Mouse (Mus musculus): ENCODE data around the gene Sh2b3.
"Not testable (repeated sequence)": the region's sequence is repeated elsewhere in the genome, so short reads cannot be mapped to it uniquely, and the experiment has no call there.

The Sh2b3 gene

GRCm38 (mm10) chr5:121837441-121838340, at the start of gene Sh2b3:
Gene Sh2b3 (minus strand): TSS chr5:121837646.
- peak; percentile 84 for DNase-seq (ENCODE audit: low read depth, low spot score)

DNA sequence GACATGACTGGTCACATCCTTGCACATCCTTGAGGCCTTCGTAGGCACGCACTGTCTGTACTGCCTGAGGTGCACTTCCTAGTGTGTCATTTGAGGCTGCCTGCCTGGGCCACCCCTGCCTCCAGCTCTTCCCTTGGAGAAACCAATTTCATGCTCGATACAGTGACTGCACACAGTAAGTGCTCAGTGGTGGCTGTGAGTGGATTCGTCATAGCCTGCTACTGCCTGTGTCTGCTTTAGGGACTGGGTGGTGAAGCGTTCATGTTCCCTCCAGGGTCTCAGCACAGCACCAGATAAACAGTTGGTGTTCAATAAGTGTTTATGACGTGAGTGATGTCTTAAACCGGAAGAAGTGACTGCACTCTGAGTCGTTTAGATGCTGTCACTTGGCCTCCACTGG, 45.9 kb upstream of the Sh2b3 start:
- no peak for DNase-seq (ENCODE audit: low read depth, low spot score)

GRCm38 (mm10) chr5:121879211-121879610, 41.8 kb upstream of the Sh2b3 start:
- peak; percentile 41 for DNase-seq (ENCODE audit: low read depth, low spot score)

GRCm38 (mm10) chr5:121878703-121879102, 41.3 kb upstream of the Sh2b3 start:
- DNase-seq (ENCODE audit: low read depth, low spot score) = no peak

DNA sequence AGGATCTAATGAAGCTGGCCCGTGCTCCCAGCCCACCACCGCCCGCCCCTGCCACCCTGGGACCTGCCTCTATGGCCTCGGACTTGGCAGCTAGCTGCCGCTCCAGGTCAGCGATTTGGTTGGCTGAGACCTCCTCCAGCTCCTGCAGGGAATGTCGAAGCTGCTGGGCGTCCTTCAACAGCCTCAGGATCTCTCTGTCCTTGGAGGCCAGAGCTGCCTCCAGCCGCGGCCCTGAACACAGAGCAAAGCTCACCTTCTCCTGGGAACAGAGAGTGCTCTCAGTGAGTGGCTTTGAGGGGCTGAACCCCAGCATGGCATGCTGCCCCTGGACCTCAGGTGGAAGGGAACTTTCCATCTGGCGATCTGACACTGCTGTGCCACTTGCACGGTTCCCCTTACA, 39.5 kb upstream of the Sh2b3 start:
- DNase-seq (ENCODE audit: low read depth, low spot score) = no peak

GRCm38 (mm10) chr5:121875041-121875440, 37.6 kb upstream of the Sh2b3 start:
- DNase-seq (ENCODE audit: low read depth, low spot score) = no peak

DNA sequence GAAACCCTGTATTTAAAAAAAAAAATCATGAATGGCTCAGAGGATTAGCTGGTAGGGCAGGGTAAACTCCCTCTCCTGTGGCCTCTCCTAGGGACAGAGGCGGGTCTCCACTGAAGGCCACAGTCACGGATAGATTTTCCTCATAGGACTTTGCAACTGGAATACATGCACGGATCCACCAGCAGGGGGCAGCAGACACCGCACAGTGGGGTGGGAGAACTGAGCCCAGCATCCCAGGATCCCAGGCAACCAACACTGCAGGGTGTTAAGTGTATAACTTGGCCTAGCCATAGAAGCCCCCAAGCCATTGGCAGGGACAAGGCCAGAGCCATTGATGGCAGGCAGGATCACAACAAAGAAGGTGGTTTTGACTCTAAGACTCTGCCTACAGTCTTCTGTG, 34.7 kb upstream of the Sh2b3 start:
- peak; percentile 64 for DNase-seq (ENCODE audit: low read depth, low spot score)

DNA sequence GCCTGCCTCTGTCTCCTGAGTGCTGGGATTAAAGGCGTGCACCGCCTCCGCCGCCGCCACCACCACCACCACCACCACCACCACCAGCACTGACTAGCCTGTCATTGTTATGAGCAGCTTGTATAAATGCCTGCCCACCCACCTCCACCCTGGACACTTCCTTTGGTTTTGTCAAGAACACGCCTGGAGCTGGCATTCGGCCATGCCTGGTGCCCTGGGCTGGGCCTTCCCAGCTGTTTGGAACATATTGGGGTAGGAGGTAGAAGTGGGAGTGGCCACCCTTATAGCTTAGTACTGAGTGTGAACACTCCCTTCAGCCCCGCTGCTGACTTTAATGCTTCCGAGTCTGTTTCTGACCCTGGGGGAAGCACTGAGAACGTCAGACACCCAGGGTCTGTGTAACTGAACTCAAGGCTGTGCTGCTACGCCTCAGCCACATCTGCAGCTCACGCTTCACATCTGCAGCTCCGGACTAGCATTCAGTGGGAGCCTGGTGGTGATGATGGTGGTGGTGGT, 34.1 kb upstream of the Sh2b3 start:
- no peak for DNase-seq (ENCODE audit: low read depth, low spot score)

GRCm38 (mm10) chr5:121870832-121871231, 33.4 kb upstream of the Sh2b3 start:
- no peak for DNase-seq (ENCODE audit: low read depth, low spot score)

DNA sequence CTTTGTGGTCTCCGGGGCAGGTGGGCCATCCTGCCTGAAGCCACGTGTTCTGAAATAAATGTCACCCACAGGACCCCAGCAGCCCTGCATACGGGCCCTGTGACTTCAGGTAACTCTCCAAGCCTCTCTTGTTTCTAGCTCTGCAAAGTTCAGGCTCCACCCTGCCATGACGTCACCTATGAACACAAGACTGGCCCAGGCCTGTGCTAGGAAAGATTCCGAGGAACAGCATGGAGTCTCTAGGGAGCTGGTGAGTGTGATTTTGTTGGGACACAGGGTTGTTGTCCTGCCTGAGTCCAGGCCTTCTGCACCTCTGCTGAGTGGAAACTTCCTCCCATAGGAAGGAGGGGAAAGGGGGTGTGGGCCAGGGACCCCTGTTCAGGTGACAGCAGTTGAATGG, 30.5 kb upstream of the Sh2b3 start:
- DNase-seq (ENCODE audit: low read depth, low spot score) = no peak

DNA sequence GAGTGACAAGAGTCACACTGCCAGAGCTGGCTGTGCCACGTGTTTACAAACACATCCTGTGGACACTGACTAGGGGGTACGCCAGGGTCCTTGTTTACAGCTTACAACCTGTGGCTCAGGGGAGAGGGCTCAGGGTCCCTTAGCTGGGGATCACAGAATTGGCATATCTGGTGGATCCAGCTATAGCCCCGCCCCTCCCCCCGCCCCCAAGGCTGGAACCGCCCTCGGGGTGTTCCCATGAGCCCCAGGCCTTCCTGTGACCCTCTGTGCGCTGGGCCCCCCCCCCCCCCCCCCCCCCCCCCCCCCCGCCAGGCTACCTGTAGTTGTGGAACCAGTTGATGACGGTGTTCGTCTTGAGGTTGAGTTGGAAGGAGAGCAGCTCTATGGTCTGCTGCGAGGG, 26.9 kb upstream of the Sh2b3 start:
- no peak for DNase-seq (ENCODE audit: low read depth, low spot score)

GRCm38 (mm10) chr5:121861964-121862363, 24.5 kb upstream of the Sh2b3 start:
- no peak for DNase-seq (ENCODE audit: low read depth, low spot score)

- no peak for DNase-seq (ENCODE audit: low read depth, low spot score)
Observed at GRCm38 (mm10) chr5:121858427-121858826, 21.0 kb upstream of the Sh2b3 start.

GRCm38 (mm10) chr5:121856740-121857139, 19.3 kb upstream of the Sh2b3 start:
- no peak for DNase-seq (ENCODE audit: low read depth, low spot score)

GRCm38 (mm10) chr5:121854768-121855167, 17.3 kb upstream of the Sh2b3 start:
- DNase-seq (ENCODE audit: low read depth, low spot score) = no peak

DNA sequence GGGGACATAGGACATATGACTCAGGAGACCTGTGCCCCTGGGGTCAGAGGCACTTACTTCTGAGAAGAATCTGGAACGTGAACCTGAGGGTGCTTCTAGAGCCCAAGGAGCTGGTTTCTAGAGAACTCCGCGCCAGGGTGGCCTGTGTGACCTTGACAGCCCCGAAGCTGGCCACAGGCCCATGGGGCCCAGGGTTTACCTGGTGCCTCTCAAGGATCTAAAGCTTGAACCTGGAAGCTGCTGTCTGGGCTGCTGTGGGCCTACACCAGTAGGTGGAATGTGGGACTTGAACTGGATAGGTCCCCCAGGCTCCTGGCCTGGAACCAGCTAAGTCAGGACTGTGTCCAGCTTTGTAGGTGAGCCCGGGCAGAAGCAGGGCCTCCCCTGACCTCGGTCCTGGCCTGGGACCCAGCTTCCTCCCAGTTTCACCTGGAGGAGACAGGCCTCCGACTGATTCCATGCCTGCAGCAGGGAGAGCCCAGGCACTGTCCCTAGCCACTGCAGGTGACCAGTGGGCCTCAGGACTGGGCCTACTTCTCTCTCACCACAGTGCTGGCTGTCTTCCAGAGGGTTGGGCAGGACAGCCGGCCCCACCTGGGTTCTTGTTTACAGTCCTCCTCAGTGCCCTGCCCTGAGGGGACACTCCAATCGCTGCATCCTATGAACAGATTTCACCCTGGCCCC, 16.1 kb upstream of the Sh2b3 start:
- DNase-seq (ENCODE audit: low read depth, low spot score) = no peak

DNA sequence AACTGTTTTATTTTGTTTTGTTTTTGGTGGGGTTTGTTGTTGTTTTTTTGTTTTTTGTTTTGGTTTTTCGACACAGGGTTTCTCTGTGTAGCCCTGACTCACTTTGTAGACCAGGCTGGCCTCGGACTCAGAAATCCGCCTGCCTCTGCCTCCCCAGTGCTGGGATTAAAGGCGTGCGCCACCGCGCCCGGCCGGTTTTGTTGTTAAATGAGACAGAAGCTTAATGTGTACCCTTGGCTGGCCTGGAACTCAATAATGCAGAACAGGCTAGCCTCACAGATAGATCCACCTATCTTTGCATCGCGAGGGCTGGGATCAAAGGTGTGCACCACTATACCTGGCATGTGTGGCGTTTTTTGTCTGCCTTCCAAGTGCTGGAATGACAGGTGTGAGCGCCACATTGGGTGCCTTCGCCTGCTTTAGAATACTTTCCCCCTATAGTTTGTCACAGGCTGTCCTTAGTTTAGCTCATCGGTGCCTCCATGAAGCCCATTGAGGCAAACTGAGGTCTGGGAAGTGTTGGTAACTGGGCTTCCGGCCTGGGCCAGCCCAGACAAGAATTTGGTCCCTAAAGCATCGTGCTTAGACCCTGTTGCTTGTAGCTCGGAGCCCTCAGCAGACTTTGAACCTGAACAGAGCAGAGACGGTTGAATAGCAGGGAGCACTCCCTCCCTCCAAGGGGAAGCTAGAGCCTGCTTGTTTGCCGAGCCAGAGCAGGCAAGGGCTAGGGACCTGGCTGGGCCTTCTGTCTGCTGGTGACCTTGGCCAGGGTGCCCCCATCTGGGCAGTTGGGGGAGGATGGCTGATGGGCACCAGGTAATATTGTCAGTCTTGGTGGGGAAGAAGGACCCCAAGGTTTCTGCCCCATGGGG, 12.3 kb upstream of the Sh2b3 start:
- DNase-seq (ENCODE audit: low read depth, low spot score) = no peak

GRCm38 (mm10) chr5:121848743-121849142, 11.3 kb upstream of the Sh2b3 start, which contains the start of gene Pheta1:
Gene Pheta1 (plus strand): TSS chr5:121848984.
- peak; percentile 93 for DNase-seq (ENCODE audit: low read depth, low spot score)

DNA sequence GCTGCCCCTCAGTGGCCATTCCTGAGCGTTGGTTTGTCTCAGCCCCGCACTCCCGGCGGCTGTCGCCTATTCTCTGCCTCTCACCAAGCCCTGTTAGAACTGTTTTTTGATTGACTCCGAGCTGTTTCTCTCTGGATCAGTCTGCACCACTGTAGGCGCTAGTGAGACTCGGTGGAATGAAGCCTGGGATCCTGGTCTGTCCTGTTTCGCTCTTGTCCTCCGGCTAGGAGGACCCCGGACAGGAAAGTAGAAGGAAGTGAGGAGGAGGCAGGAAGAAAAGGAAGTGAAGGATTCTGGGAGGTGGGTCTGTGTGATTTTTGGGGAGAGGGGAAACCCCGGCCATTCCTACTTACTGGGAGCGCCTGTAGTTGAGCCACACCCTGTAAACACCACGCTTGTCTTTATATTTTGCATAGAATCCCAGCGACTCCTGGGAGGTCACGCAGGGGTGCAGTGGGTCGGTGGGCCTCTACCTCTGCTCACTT, 10.6 kb upstream of the Sh2b3 start:
- peak; percentile 59 for DNase-seq (ENCODE audit: low read depth, low spot score)

DNA sequence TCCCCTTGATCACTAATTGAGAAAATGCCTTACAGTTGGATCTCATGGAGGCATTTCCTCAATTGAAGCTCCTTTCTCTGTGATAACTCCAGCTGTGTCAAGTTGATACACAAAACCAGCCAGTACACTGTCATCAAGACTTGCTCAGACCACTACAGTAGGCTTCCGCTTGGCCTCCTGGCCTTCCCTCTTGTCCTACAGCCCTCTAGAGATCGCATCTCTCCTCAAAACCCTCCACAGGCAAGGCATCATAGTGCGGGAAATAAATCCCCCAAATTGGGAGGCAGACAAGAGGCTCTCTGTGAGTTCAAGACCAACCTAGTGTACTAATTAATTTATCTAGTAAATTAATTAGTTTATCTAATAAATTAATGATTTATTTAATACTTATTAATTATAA, 9.8 kb upstream of the Sh2b3 start:
- DNase-seq (ENCODE audit: low read depth, low spot score) = not testable (repeated sequence)

DNA sequence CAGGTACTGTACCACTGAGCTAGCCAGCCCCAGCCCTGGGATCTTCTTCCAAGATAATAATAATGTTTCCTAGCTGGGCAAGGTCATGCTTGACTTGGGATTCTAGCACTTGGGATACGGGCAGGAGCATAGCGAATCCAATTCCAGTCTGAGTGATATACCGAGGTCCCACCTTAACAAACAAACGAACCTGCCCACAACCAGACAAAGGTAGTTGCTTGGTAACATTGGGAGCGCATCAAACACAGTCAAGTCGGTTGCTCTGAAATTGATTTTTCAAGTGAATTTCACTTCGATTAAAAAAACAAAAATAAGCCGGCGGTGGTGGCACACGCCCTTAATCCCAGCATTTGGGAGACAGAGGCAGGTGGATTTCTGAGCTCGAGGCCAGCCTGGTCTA, 8.9 kb upstream of the Sh2b3 start:
- no peak for DNase-seq (ENCODE audit: low read depth, low spot score)

DNA sequence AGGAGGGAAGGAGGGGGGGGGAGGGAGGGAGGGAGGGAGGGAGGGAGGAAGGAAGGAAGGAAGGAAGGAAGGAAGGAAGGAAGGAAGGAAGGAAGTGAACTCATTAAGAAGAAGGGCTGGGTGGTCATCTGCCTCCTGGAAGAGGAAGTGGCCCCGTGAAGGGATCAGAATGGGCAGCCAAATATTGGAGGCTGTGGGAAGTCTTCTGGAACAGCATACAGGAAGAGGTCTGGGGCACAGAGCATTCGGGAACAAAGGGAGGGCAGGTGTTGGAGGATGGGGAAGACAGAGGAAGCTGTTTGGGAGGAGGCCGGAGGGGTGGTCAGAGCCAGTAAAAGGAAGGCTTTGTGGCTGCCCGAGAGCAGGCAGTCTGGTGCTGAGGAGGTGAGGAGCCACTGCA, 7.9 kb upstream of the Sh2b3 start:
- DNase-seq (ENCODE audit: low read depth, low spot score) = no peak
